ENCODE assay signal across 7 mouse cellular contexts in genomic region chr12:8885146-8885543, GRCm38 (mm10). TPM values are rescaled to one million over a fixed set of nuclear protein-coding genes. Genes with fewer than 3 reads are reported as not detected.
A peak's percentile ranks its signal among the peaks of the same experiment; 100 is the strongest.
DNase-seq lines count a peak whose midpoint lies in the region; ATAC-seq lines count a peak whose summit lies in the region.

No protein-coding gene starts in this region.

- WGBS in neural tube, embryonic 12.5 days: 19% methylated on average over 4 of the region's 4 CpGs
- WGBS in heart, embryonic 14.5 days: 18% methylated on average over 4 of the region's 4 CpGs
- 10% methylated on average over 4 of the region's 4 CpGs for WGBS in limb, embryonic 13.5 days

- H3K4me3 ChIP-seq in neural tube, embryonic 12.5 days: no peak overlapping the region
- no peak overlapping the region for H3K4me3 ChIP-seq in heart, embryonic 14.5 days (ENCODE audit: control insufficient read depth in 1 of 2, insufficient read depth in 1 of 2, low read depth in 1 of 2, low read length in 2 of 2)
- no peak overlapping the region for H3K4me3 ChIP-seq in limb, embryonic 13.5 days

- no peaks in the 10 kb centered on the region for H3K36me3 ChIP-seq in neural tube, embryonic 12.5 days
- H3K36me3 ChIP-seq in heart, embryonic 14.5 days (ENCODE audit: control insufficient read depth, insufficient read depth, low read length): no peaks in the 10 kb centered on the region
- H3K36me3 ChIP-seq in limb, embryonic 13.5 days: no peaks in the 10 kb centered on the region

- ATAC-seq in neural tube, embryonic 12.5 days (ENCODE audit: low FRiP score, low read depth): no peak
- ATAC-seq in heart, embryonic 14.5 days (ENCODE audit: insufficient number of reproducible peaks, insufficient read depth, low FRiP score, low read depth): peak; percentile 38; the same call in 1 of the 2 replicates
- peak; percentile 9; the same call in 1 of the 2 replicates for ATAC-seq in limb, embryonic 13.5 days (ENCODE audit: low FRiP score, low read depth)

- 0 out of 2 replicates have a peak, but pooled peaks cover 4% of the 10 kb centered on the region for H3K27me3 ChIP-seq in neural tube, embryonic 12.5 days (replicated peaks)
- H3K27me3 ChIP-seq in heart, embryonic 14.5 days (ENCODE audit: control insufficient read depth, insufficient read depth, low read length): no peaks in the 10 kb centered on the region
- no peaks in the 10 kb centered on the region for H3K27me3 ChIP-seq in limb, embryonic 13.5 days

- no peaks in the 10 kb centered on the region for H3K9me3 ChIP-seq in neural tube, embryonic 12.5 days
- H3K9me3 ChIP-seq in heart, embryonic 14.5 days (ENCODE audit: control insufficient read depth, low read length): no peaks in the 10 kb centered on the region
- no peaks in the 10 kb centered on the region for H3K9me3 ChIP-seq in limb, embryonic 13.5 days

- H3K9ac ChIP-seq in neural tube, embryonic 12.5 days: no peak overlapping the region
- H3K9ac ChIP-seq in heart, embryonic 14.5 days (ENCODE audit: low read length): no peak overlapping the region
- peak overlapping the region; percentile 19; the same call in 1 of the 2 replicates for H3K9ac ChIP-seq in limb, embryonic 13.5 days

- H3K4me2 ChIP-seq in neural tube, embryonic 12.5 days (replicated peaks): 0 out of 2 replicates have a peak overlapping the region, but pooled peaks have one; percentile 18
- H3K4me2 ChIP-seq in heart, embryonic 14.5 days (ENCODE audit: low read length): peak overlapping the region; percentile 49
- peak overlapping the region; percentile 44 for H3K4me2 ChIP-seq in limb, embryonic 13.5 days (replicated peaks)

- H3K27ac ChIP-seq in neural tube, embryonic 12.5 days: no peak overlapping the region
- H3K27ac ChIP-seq in heart, embryonic 14.5 days (replicated peaks in 1 of 2; ENCODE audit: control insufficient read depth in 1 of 2, insufficient read depth in 1 of 2, low read depth in 2 of 2, low read length in 2 of 2): peak overlapping the region; percentile 54 to 60
- peak overlapping the region; percentile 49; the same call in 1 of the 2 replicates for H3K27ac ChIP-seq in limb, embryonic 13.5 days

- H3K4me1 ChIP-seq in neural tube, embryonic 12.5 days: peaks cover 11% of the 10 kb centered on the region
- peaks cover 6 to 15% of the 10 kb centered on the region in 2 experiments for H3K4me1 ChIP-seq in heart, embryonic 14.5 days (ENCODE audit: control insufficient read depth in 2 of 2, insufficient read depth in 2 of 2, low read length in 2 of 2)
- H3K4me1 ChIP-seq in limb, embryonic 13.5 days: peaks cover 22% of the 10 kb centered on the region

- no peak for DNase-seq in neural tube, embryonic 10.5 days (ENCODE audit: extremely low spot score, low spot score)
- no peak for DNase-seq in frontal cortex, postnatal 14 days (ENCODE audit: low spot score in 2 of 2)
- no peak for DNase-seq in gastrocnemius, postnatal 10 days
- no peak for DNase-seq in left cerebral cortex, adult 8-10 months (ENCODE audit: low spot score in 2 of 2)

RNA-seq across cellular contexts. Expression of gene Laptm4a, which starts 36.3 kb away (rescaled TPM):
- 197 and 207 TPM in 2 replicates for polyA plus RNA-seq in neural tube, embryonic 12.5 days (2016; fragmentation: Nextera tagmentation; extraction: Ambion mirVana)
- 190 and 225 TPM in 2 replicates for polyA plus RNA-seq in heart, embryonic 14.5 days (2014; fragmentation: Nextera tagmentation; extraction: Ambion mirVana)
- 391 and 410 TPM in 2 replicates for polyA plus RNA-seq in limb, embryonic 13.5 days (2015; fragmentation: Nextera tagmentation; extraction: Ambion mirVana)
- total RNA-seq in gastrocnemius, postnatal 10 days (2021): 100 to 1,000 TPM; 408 to 423 TPM
- 100 to 1,000 TPM; 184 to 197 (median 194) TPM for total RNA-seq in left cerebral cortex, adult 8-10 months (2022)
